Mouse (Mus musculus): ENCODE data around the gene Ccdc17.

DNA sequence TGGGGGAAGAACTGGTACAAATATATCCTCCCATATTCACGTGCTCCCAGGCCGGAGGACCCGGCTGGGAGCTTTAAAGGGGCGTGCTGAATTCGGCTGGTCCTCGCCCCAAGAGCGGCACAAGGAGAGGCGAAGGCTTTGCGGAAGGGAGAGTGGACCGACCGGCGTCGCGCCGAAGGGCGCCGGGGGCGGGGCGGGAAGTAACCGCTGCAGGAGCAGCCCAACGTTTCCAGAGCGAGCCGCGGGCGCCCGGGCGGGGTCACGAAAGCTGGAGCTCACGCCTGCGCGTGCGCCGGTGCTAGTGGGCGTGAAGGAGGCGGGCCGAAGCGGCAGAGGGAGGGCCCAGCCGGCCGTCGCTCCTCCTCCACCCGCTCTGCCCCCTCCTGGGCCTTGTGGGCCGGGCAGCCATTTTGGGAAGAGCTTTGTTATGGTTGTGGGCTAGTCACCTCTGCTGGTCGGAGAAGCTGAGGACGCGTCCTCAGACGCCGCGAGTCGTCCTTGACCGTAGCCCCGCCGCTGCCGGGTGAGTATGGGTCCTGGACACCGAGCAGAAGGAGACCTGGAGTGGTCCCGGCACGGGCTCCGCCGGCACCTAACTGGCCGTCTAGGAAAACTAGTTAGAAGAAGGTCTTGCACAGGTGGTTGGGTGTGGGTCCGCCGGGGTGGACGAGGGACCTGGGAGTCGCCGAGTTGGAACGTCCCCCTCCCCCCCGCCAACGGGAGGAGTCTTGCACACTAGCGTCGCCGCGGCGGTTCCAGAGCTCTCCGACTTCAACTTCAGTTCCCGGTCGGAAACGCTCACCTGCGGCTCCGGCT lies 38.9 kb upstream of the Ccdc17 start, which contains the start of gene Gpbp1l1:
- no peak; the same call in 1 of the 2 replicates for TF ChIP-seq EP300 (IDR thresholded peaks at IDR 0.05; ENCODE audit: low read depth)
- TF ChIP-seq CTCF (IDR thresholded peaks at IDR 0.05; ENCODE audit: low read depth): peak; percentile 41

All from heart, postnatal 0 days (tissue).